Mouse (Mus musculus): ENCODE data around the gene Ift122.

Ift122 gene

GRCm38 (mm10) chr6:115884018-115884417 lies 30.7 kb downstream of the Ift122 start:
- in situ Hi-C loops (cut with MboI; ENCODE audit: unreplicated experiment in 2 of 2) = loop anchor here (25.0 kb wide), 2 partner anchors 728 to 1953 kb away; partner anchors contain the start of gene Zfp637 (in 1 of the 2)

DNA sequence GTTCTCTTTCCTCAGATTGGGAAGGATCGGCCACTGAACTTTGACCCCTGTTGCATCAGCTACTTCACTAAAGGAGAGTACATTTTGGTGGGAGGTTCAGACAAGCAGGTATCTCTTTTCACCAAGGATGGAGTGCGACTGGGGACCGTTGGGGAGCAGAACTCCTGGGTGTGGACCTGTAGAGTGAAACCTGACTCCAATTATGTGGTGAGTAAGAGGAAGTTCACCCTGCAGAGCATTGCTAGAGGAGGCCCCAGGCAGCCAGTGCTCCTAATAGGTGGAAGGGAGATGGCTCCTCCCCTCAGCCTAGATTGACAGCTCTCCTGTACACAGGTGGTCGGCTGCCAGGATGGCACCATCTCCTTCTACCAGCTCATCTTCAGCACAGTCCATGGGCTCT lies 33.6 kb downstream of the Ift122 start:
- in situ Hi-C loops (cut with MboI; ENCODE audit: unreplicated experiment in 2 of 2) = loop anchor here (25.0 kb wide), 2 partner anchors 725 to 1950 kb away; partner anchors contain the start of gene Zfp637 (in 1 of the 2)

DNA sequence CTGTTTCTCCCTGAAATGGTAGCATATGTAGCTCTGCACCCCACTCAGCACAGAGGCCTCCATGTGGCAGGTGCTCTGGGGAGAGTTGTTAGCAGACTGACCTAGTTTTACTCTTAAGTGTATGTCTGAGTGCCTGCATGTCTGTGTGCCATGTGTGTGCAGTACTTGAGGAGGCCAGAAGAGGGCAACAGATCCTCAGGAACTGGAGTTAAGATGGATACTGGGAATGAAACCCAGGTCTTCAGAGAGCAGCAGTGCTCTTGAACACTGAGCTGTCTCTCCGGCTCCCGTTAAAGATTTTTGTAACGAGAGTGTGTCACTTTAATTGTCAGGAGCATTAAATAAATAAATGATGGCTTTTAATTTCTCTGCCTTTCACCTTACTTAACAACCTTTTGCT lies 35.0 kb downstream of the Ift122 start:
- in situ Hi-C loops (cut with MboI; ENCODE audit: unreplicated experiment in 2 of 2) = loop anchor here (25.0 kb wide), 2 partner anchors 724 to 1949 kb away; partner anchors contain the start of gene Zfp637 (in 1 of the 2)

GRCm38 (mm10) chr6:115890601-115891000 lies 37.3 kb downstream of the Ift122 start:
- in situ Hi-C loops (cut with MboI; ENCODE audit: unreplicated experiment in 2 of 2) = loop anchor here (5.0 to 25.0 kb wide), 4 partner anchors 38 to 1947 kb away; partner anchors contain the start of genes Ift122 (in 1 of the 2), Mbd4 (in 1 of the 2) and Zfp637 (in 1 of the 2)

- in situ Hi-C loops (cut with MboI; ENCODE audit: unreplicated experiment in 2 of 2) = loop anchor here (5.0 to 25.0 kb wide), 4 partner anchors 39 to 1946 kb away; partner anchors contain the start of genes Ift122 (in 1 of the 2), Mbd4 (in 1 of the 2) and Zfp637 (in 1 of the 2)
These were observed 37.8 kb downstream of the Ift122 start for GRCm38 (mm10) chr6:115891061-115891460.

DNA sequence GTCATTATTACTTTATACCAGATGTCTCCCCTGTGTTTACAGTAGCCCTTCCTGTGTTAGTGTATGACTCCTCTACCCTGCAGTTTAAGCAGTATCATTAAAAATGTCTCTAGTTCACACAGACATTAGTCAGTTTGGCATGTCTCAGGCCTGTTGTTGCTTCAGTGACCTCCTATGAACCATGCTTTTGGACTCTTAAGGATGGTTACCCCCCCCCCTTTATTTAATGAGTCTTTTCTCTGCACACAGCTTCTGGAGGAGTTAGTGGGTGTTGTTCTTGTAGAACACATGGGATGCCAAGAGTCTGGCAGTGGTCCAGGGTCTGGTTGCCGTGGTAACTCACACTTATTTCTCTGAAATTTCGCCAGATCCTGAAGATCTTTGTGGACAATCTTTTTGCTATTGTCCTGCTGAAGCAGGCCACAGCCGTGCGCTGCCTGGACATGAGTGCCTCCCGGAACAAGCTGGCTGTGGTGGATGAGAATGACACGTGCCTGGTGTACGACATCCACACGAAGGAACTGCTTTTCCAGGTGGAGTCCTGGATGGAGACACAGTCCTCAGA lies 38.3 kb downstream of the Ift122 start:
- in situ Hi-C loops (cut with MboI; ENCODE audit: unreplicated experiment in 2 of 2) = loop anchor here (5.0 to 25.0 kb wide), 4 partner anchors 39 to 1946 kb away; partner anchors contain the start of genes Ift122 (in 1 of the 2), Mbd4 (in 1 of the 2) and Zfp637 (in 1 of the 2)

- in situ Hi-C loops (cut with MboI; ENCODE audit: unreplicated experiment in 2 of 2) = loop anchor here (5.0 to 25.0 kb wide), 4 partner anchors 40 to 1945 kb away; partner anchors contain the start of genes Ift122 (in 1 of the 2), Mbd4 (in 1 of the 2) and Zfp637 (in 1 of the 2)
These were observed 39.1 kb downstream of the Ift122 start for GRCm38 (mm10) chr6:115892363-115892762.

GRCm38 (mm10) chr6:115896346-115896745 lies 43.1 kb downstream of the Ift122 start:
- in situ Hi-C loops (cut with MboI; ENCODE audit: unreplicated experiment in 2 of 2) = loop anchor here (5.0 to 25.0 kb wide), 5 partner anchors 44 to 1941 kb away; partner anchors contain the start of genes Ift122 (in 1 of the 2), Mbd4 (in 1 of the 2) and Zfp637 (in 1 of the 2)

DNA sequence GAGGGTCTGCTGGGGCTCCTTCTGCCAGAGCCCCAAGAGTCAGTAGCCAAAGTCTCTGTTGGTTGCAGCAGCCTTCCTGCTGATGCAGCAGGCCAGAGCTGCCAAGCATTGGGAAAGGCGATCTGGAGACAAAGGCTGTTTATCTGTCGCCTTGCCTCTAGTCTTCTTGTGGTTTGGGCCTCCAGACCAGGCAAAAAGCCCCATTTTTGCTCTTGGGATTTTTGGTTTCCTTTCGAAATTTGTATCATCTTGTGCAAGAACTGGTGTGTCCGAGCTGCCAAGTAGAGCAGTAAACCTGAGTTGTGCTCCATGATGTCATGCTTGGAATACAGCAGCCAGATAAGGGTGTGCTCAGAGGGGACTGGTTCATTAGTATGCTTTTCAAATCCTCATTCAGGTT lies 43.8 kb downstream of the Ift122 start:
- in situ Hi-C loops (cut with MboI; ENCODE audit: unreplicated experiment in 2 of 2) = loop anchor here (5.0 to 25.0 kb wide), 5 partner anchors 45 to 1940 kb away; partner anchors contain the start of genes Ift122 (in 1 of the 2), Mbd4 (in 1 of the 2) and Zfp637 (in 1 of the 2)

DNA sequence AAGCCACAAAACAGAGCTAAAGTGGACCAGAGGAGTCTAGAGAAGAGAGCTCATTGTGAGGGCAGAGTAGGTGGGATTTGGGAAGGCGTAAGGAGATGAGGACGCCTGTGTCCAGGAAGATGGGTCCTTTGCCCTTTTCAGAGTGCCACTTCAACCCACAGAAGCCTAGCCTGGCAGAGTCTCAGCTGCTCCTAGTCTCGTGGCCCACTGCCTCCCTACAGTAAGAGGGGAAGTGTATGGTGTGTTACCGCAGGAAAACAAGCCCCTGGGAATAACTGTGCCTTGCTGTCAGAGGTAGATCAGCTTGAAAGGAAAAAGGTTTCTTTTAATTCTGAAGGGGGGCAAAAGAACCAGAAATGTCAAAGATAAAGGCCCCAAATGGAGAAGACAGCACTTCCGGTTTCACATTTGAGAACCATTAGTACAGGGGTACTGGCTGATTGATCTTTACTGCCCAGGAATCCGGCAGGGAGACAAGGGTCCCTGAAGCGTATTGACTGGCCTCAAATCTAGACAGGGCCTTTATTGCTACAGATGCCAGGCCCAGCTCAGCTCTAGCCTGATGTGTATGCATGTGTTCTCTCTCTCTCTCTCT lies 44.8 kb downstream of the Ift122 start:
- in situ Hi-C loops (cut with MboI; ENCODE audit: unreplicated experiment in 2 of 2) = loop anchor here (5.0 to 25.0 kb wide), 5 partner anchors 46 to 1939 kb away; partner anchors contain the start of genes Ift122 (in 1 of the 2), Mbd4 (in 1 of the 2) and Zfp637 (in 1 of the 2)

GRCm38 (mm10) chr6:115901062-115901461 lies 47.8 kb downstream of the Ift122 start:
- in situ Hi-C loops (cut with MboI; ENCODE audit: unreplicated experiment in 2 of 2) = loop anchor here (5.0 kb wide), 1 partner anchor 106 kb away; no protein-coding TSS in a partner anchor

GRCm38 (mm10) chr6:115901489-115901931 lies 48.2 kb downstream of the Ift122 start:
- in situ Hi-C loops (cut with MboI; ENCODE audit: unreplicated experiment in 2 of 2) = loop anchor here (5.0 kb wide), 1 partner anchor 106 kb away; no protein-coding TSS in a partner anchor

GRCm38 (mm10) chr6:115902545-115902944 lies 49.3 kb downstream of the Ift122 start:
- in situ Hi-C loops (cut with MboI; ENCODE audit: unreplicated experiment in 2 of 2) = loop anchor here (5.0 kb wide), 1 partner anchor 105 kb away; no protein-coding TSS in a partner anchor

DNA sequence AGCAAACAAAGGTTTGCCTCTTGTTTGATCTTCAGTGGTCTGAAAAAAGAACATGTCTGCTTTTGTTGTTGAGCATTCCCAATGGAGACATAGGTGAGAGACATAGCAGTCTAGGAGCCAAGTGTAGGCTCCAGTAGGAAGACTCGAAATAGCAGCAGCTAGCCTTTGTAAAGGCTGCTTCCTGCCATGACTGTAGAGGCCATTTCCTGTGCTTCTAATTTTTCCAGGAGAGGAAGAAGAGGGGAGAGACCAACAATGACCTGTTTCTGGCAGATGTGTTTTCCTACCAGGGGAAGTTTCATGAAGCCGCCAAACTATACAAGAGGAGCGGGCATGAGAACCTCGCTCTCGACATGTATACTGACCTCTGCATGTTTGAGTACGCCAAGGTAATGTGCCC lies 52.3 kb downstream of the Ift122 start:
- in situ Hi-C loops (cut with MboI; ENCODE audit: unreplicated experiment in 2 of 2) = loop anchor here in 1 of 2 experiments (5.0 kb wide), 1 partner anchor 37 kb away; the partner anchor contains the start of gene H1foo

DNA sequence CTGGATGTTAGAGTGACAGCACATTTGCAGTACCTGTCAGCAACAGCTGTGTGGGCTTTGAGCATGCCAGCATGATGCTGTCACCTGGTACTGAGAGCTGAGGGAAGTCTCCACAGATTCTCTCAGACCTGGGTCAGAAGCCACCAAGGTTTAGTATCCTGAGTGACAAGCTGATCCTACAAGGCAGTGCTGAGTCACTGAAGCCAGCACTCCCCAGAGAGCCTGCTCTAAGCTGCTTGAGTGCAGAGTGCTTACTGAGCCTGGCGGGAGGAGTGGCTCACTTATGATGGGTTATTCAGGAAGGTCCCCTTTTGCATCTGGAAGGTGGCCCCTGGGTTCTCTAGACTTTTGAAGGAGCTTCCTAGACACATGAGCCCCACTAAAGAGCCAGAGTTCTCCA lies 53.2 kb downstream of the Ift122 start:
- in situ Hi-C loops (cut with MboI; ENCODE audit: unreplicated experiment in 2 of 2) = loop anchor here in 1 of 2 experiments (5.0 kb wide), 1 partner anchor 36 kb away; the partner anchor contains the start of gene H1foo

DNA sequence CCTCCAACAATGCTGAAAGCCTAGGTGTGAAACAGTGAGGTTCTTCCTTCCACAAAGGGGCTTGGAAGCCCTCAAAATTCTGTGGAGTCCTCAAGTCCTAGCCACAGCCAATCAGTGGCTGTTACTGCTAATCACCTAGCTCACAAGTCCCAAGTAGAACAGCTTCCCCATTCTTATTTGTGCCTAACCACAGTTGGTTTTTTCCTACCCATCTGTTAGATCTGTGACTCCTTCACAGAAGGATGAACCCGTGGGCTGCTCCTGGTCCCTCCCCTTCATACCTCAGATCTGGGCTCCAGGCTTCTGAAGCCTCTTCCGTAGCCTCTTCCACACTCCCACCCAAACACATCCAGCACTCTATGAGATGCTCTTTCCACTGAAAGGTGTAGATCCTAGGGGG lies 53.6 kb downstream of the Ift122 start:
- in situ Hi-C loops (cut with MboI; ENCODE audit: unreplicated experiment in 2 of 2) = loop anchor here in 1 of 2 experiments (5.0 kb wide), 1 partner anchor 35 kb away; the partner anchor contains the start of gene H1foo

- in situ Hi-C loops (cut with MboI; ENCODE audit: unreplicated experiment in 2 of 2) = loop anchor here in 1 of 2 experiments (5.0 kb wide), 1 partner anchor 34 kb away; the partner anchor contains the start of gene H1foo
These were observed 55.2 kb downstream of the Ift122 start for GRCm38 (mm10) chr6:115908421-115908982.

- in situ Hi-C loops (cut with MboI; ENCODE audit: unreplicated experiment in 2 of 2) = loop anchor here in 1 of 2 experiments (5.0 kb wide), 1 partner anchor 33 kb away; the partner anchor contains the start of gene H1foo
These were observed 55.8 kb downstream of the Ift122 start for GRCm38 (mm10) chr6:115909052-115909451.

- in situ Hi-C loops (cut with MboI; ENCODE audit: unreplicated experiment in 2 of 2) = loop anchor here in 1 of 2 experiments (5.0 kb wide), 1 partner anchor 32 kb away; the partner anchor contains the start of gene H1foo
These were observed 56.7 kb downstream of the Ift122 start for GRCm38 (mm10) chr6:115909940-115910339.

DNA sequence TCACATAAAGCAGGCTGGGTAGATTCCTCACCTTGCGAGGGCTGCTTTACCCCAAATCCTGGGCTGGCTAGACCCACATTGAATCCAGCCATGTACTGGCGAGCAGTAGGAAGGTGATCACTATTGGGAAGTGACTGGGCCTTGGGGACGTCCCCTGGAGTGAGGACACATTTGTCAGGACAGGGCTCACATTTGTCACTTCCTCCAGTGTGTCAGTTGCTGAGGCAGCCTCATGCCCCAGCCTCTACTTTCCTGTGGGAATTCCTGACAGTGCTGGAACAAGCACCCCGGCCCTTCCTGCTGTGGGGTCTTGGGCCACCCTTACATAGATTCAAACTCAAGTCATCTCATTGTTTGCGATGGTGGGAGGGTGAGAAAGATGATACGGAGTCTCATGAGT lies 58.5 kb downstream of the Ift122 start:
- in situ Hi-C loops (cut with MboI; ENCODE audit: unreplicated experiment in 2 of 2) = no loop called here

All from v-Abl transformed pro-B cells (cell line).